Mouse (Mus musculus): ENCODE results near the gene Hmga1b. TPM values are rescaled to one million over a fixed set of nuclear protein-coding genes. Genes with fewer than 3 reads are reported as not detected.
"Not testable (repeated sequence)": the region's sequence is repeated elsewhere in the genome, so short reads cannot be mapped to it uniquely, and the experiment has no call there.

The Hmga1b gene
- polyA plus RNA-seq (2015; fragmentation: Nextera tagmentation; extraction: Ambion mirVana) = 5.9 and 7.6 TPM in 2 replicates

- WGBS = 10% methylated on average over 14 of the region's 14 CpGs
- Histone ChIP-seq H3K27ac (ENCODE audit: low read length) (peak within 1 kb of the TSS; percentile 97), H3K9ac (ENCODE audit: low read depth, low read length) (peak within 1 kb of the TSS; percentile 54), H3K4me2 (ENCODE audit: low read depth, low read length) (peak within 1 kb of the TSS; percentile 21), H3K9me3 (ENCODE audit: control insufficient read depth, low read length) (peaks cover 13% of the 10 kb centered on the region)
- ATAC-seq = peak; percentile 88
- not testable (repeated sequence) for H3K4me1 ChIP-seq (ENCODE audit: control insufficient read depth, insufficient read depth, low read length); H3K36me3 ChIP-seq (ENCODE audit: control insufficient read depth, insufficient read depth, low read length); H3K4me3 ChIP-seq (ENCODE audit: low read length); H3K27me3 ChIP-seq (replicated peaks; ENCODE audit: control insufficient read depth, insufficient read depth, low read length)
Observed at GRCm38 (mm10) chr11:120762672-120763041, at the start of gene Hmga1b. TSS of gene Hmga1b (plus strand) at chr11:120762794.

GRCm38 (mm10) chr11:120713580-120714518, 48.7 kb upstream of the Hmga1b start, which contains the start of the genes Cenpx and Lrrc45:
TSS of gene Cenpx (minus strand) at chr11:120713738.
TSS of gene Lrrc45 (plus strand) at chr11:120713925.
- Histone ChIP-seq H3K27me3 (replicated peaks; ENCODE audit: control insufficient read depth, insufficient read depth, low read length) (no peaks in the 10 kb centered on the region), H3K27ac (ENCODE audit: low read length) (peak within 1 kb of the TSS; percentile 73), H3K36me3 (ENCODE audit: control insufficient read depth, insufficient read depth, low read length) (no peaks in the 10 kb centered on the region), H3K9ac (ENCODE audit: low read depth, low read length) (peak within 1 kb of the TSS; percentile 81), H3K4me3 (ENCODE audit: low read length) (peak within 1 kb of the TSS; percentile 73), H3K4me1 (ENCODE audit: control insufficient read depth, insufficient read depth, low read length) (peaks cover 31% of the 10 kb centered on the region), H3K9me3 (ENCODE audit: control insufficient read depth, low read length) (no peaks in the 10 kb centered on the region), H3K4me2 (ENCODE audit: low read depth, low read length) (peak within 1 kb of the TSS; percentile 99)
- WGBS = 1% methylated on average over 53 of the region's 53 CpGs
- ATAC-seq = peak; percentile 94

GRCm38 (mm10) chr11:120714546-120714945, 48.0 kb upstream of the Hmga1b start:
- H3K4me2 ChIP-seq (ENCODE audit: low read depth, low read length) = peak overlapping the region; percentile 64
- peaks cover 25% of the 10 kb centered on the region for H3K4me1 ChIP-seq (ENCODE audit: control insufficient read depth, insufficient read depth, low read length)
- no peaks in the 10 kb centered on the region for H3K36me3 ChIP-seq (ENCODE audit: control insufficient read depth, insufficient read depth, low read length)
- WGBS = 44% methylated on average over 10 of the region's 10 CpGs
- no peak for ATAC-seq
- H3K4me3 ChIP-seq (ENCODE audit: low read length) = peak overlapping the region; percentile 73
- no peaks in the 10 kb centered on the region for H3K9me3 ChIP-seq (ENCODE audit: control insufficient read depth, low read length)
- peak overlapping the region; percentile 7; the same call in 1 of the 2 replicates for H3K27ac ChIP-seq (ENCODE audit: low read length)
- peak overlapping the region; percentile 79 for H3K9ac ChIP-seq (ENCODE audit: low read depth, low read length)
- H3K27me3 ChIP-seq (replicated peaks; ENCODE audit: control insufficient read depth, insufficient read depth, low read length) = no peaks in the 10 kb centered on the region

GRCm38 (mm10) chr11:120715131-120715530, 47.5 kb upstream of the Hmga1b start:
- ATAC-seq = no peak
- Histone ChIP-seq H3K4me2 (ENCODE audit: low read depth, low read length) (peak overlapping the region; percentile 64; the same call in 1 of the 2 replicates), H3K36me3 (ENCODE audit: control insufficient read depth, insufficient read depth, low read length) (0 out of 2 replicates have a peak, but pooled peaks cover 4% of the 10 kb centered on the region), H3K9me3 (ENCODE audit: control insufficient read depth, low read length) (no peaks in the 10 kb centered on the region), H3K9ac (ENCODE audit: low read depth, low read length) (0 out of 2 replicates have a peak overlapping the region, but pooled peaks have one; percentile 79), H3K27ac (ENCODE audit: low read length) (no peak overlapping the region), H3K4me1 (ENCODE audit: control insufficient read depth, insufficient read depth, low read length) (peaks cover 19% of the 10 kb centered on the region), H3K27me3 (replicated peaks; ENCODE audit: control insufficient read depth, insufficient read depth, low read length) (no peaks in the 10 kb centered on the region), H3K4me3 (ENCODE audit: low read length) (no peak overlapping the region)
- WGBS = 90% methylated on average over 9 of the region's 9 CpGs

GRCm38 (mm10) chr11:120719242-120719641, 43.4 kb upstream of the Hmga1b start:
- H3K27me3 ChIP-seq (replicated peaks; ENCODE audit: control insufficient read depth, insufficient read depth, low read length) = no peaks in the 10 kb centered on the region
- H3K9me3 ChIP-seq (ENCODE audit: control insufficient read depth, low read length) = no peaks in the 10 kb centered on the region
- no peak overlapping the region for H3K27ac ChIP-seq (ENCODE audit: low read length)
- no peak overlapping the region for H3K4me3 ChIP-seq (ENCODE audit: low read length)
- 0 out of 2 replicates have a peak, but pooled peaks cover 4% of the 10 kb centered on the region for H3K36me3 ChIP-seq (ENCODE audit: control insufficient read depth, insufficient read depth, low read length)
- no peak for ATAC-seq
- WGBS = 89% methylated on average over 9 of the region's 9 CpGs
- peaks cover 23% of the 10 kb centered on the region for H3K4me1 ChIP-seq (ENCODE audit: control insufficient read depth, insufficient read depth, low read length)
- no peak overlapping the region for H3K4me2 ChIP-seq (ENCODE audit: low read depth, low read length)
- no peak overlapping the region for H3K9ac ChIP-seq (ENCODE audit: low read depth, low read length)

GRCm38 (mm10) chr11:120719841-120720376, 42.7 kb upstream of the Hmga1b start:
- WGBS = 88% methylated on average over 13 of the region's 13 CpGs
- H3K4me3 ChIP-seq (ENCODE audit: low read length) = no peak overlapping the region
- H3K4me2 ChIP-seq (ENCODE audit: low read depth, low read length) = no peak overlapping the region
- no peak for ATAC-seq
- H3K4me1 ChIP-seq (ENCODE audit: control insufficient read depth, insufficient read depth, low read length) = peaks cover 17% of the 10 kb centered on the region
- H3K36me3 ChIP-seq (ENCODE audit: control insufficient read depth, insufficient read depth, low read length) = 0 out of 2 replicates have a peak, but pooled peaks cover 4% of the 10 kb centered on the region
- no peaks in the 10 kb centered on the region for H3K27me3 ChIP-seq (replicated peaks; ENCODE audit: control insufficient read depth, insufficient read depth, low read length)
- H3K27ac ChIP-seq (ENCODE audit: low read length) = no peak overlapping the region
- no peaks in the 10 kb centered on the region for H3K9me3 ChIP-seq (ENCODE audit: control insufficient read depth, low read length)
- H3K9ac ChIP-seq (ENCODE audit: low read depth, low read length) = no peak overlapping the region

GRCm38 (mm10) chr11:120720450-120720849, 42.1 kb upstream of the Hmga1b start:
- Histone ChIP-seq H3K27ac (ENCODE audit: low read length) (no peak overlapping the region), H3K9me3 (ENCODE audit: control insufficient read depth, low read length) (no peaks in the 10 kb centered on the region), H3K4me2 (ENCODE audit: low read depth, low read length) (peak overlapping the region; percentile 98), H3K36me3 (ENCODE audit: control insufficient read depth, insufficient read depth, low read length) (0 out of 2 replicates have a peak, but pooled peaks cover 6% of the 10 kb centered on the region), H3K9ac (ENCODE audit: low read depth, low read length) (peak overlapping the region; percentile 77), H3K4me3 (ENCODE audit: low read length) (peak overlapping the region; percentile 65), H3K27me3 (replicated peaks; ENCODE audit: control insufficient read depth, insufficient read depth, low read length) (no peaks in the 10 kb centered on the region), H3K4me1 (ENCODE audit: control insufficient read depth, insufficient read depth, low read length) (peaks cover 16% of the 10 kb centered on the region)
- ATAC-seq = 0 out of 2 replicates have a peak, but pooled peaks have one; percentile 17
- 14% methylated on average over 17 of the region's 17 CpGs for WGBS

- H3K4me2 ChIP-seq (ENCODE audit: low read depth, low read length) = peak within 1 kb of the TSS; percentile 98
- WGBS = 1% methylated on average over 90 of the region's 90 CpGs
- H3K27me3 ChIP-seq (replicated peaks; ENCODE audit: control insufficient read depth, insufficient read depth, low read length) = no peaks in the 10 kb centered on the region
- H3K27ac ChIP-seq (ENCODE audit: low read length) = peak within 1 kb of the TSS; percentile 33; the same call in 1 of the 2 replicates
- ATAC-seq = peak; percentile 79
- H3K9me3 ChIP-seq (ENCODE audit: control insufficient read depth, low read length) = no peaks in the 10 kb centered on the region
- peak within 1 kb of the TSS; percentile 65 for H3K4me3 ChIP-seq (ENCODE audit: low read length)
- H3K36me3 ChIP-seq (ENCODE audit: control insufficient read depth, insufficient read depth, low read length) = 0 out of 2 replicates have a peak, but pooled peaks cover 8% of the 10 kb centered on the region
- peaks cover 16% of the 10 kb centered on the region for H3K4me1 ChIP-seq (ENCODE audit: control insufficient read depth, insufficient read depth, low read length)
- peak within 1 kb of the TSS; percentile 77 for H3K9ac ChIP-seq (ENCODE audit: low read depth, low read length)
Observed at GRCm38 (mm10) chr11:120721124-120722066, 41.2 kb upstream of the Hmga1b start, which contains the start of gene Rac3. TSS of gene Rac3 (plus strand) at chr11:120721470.

Data from intestine, embryonic 16.5 days (tissue).